Mouse (Mus musculus) kidney, embryonic 15.5 days (tissue): ENCODE measurements around the gene Lgals4. TPM values are rescaled to one million over a fixed set of nuclear protein-coding genes. Genes with fewer than 3 reads are reported as not detected.

Source experiments
- ATAC-seq: fragments of 200-750 bp; cut with Nextera tagmentation; replicated peaks from 2 replicates; pipeline ENCODE4 v1.8.0; 2017; ENCODE audit warnings: moderate TSS enrichment; ENCODE audit not compliant: low FRiP score
- H3K27ac ChIP-seq: fragments of 300-500 bp; sonication (generic); 2 replicates; pipeline ENCODE4 v1.5.1; 2015; ENCODE audit warnings: mild to moderate bottlenecking, inconsistent platforms
- H3K27me3 ChIP-seq: fragments of 300-500 bp; sonication (generic); 2 replicates; pipeline ENCODE4 v1.6.1; 2015; ENCODE audit warnings: inconsistent platforms
- H3K36me3 ChIP-seq: fragments of 300-500 bp; sonication (generic); 2 replicates; pipeline ENCODE4 v1.6.1; 2015; ENCODE audit warnings: inconsistent platforms
- H3K4me1 ChIP-seq: fragments of 300-500 bp; sonication (generic); 2 replicates; pipeline ENCODE4 v1.6.1; 2015; ENCODE audit warnings: inconsistent platforms
- H3K4me2 ChIP-seq: fragments of 300-500 bp; sonication (generic); 2 replicates; pipeline ENCODE4 v1.6.1; 2015; ENCODE audit warnings: moderate library complexity, mild to moderate bottlenecking, inconsistent platforms
- H3K4me3 ChIP-seq: fragments of 300-500 bp; sonication (generic); replicated peaks from 2 replicates; pipeline ENCODE4 v1.5.1; 2015; ENCODE audit warnings: mild to moderate bottlenecking, inconsistent platforms
- H3K9ac ChIP-seq: fragments of 300-500 bp; sonication (generic); 2 replicates; pipeline ENCODE4 v1.6.1; 2015; ENCODE audit warnings: mild to moderate bottlenecking, inconsistent platforms
- H3K9me3 ChIP-seq: fragments of 300-500 bp; sonication (generic); replicated peaks from 2 replicates; pipeline ENCODE4 v1.6.1; 2016; ENCODE audit warnings: inconsistent platforms
- WGBS: fragments of 180-500 bp; shearing (Covaris S2); methylation state at CpG from one replicate; pipeline ENCODE4 v1.1.7; 2015; ENCODE audit warnings: mixed read lengths; 5-methylcytosine and 5-hydroxymethylcytosine counted together
- polyA plus RNA-seq: library from polyadenylated mRNA; unstranded; fragments of >200 nt; fragmentation: Nextera tagmentation; extraction: Ambion mirVana; gene quantifications from 2 replicates; pipeline ENCODE4 v1.2.1, GENCODE M21; 2015

Lgals4 gene
- polyA plus RNA-seq = 12.0 and 32.1 TPM in 2 replicates

- Histone ChIP-seq H3K36me3 (peaks cover 30% of the 10 kb centered on the region), H3K9ac (no peak within 1 kb of the TSS), H3K9me3 (no peaks in the 10 kb centered on the region), H3K4me3 (no peak within 1 kb of the TSS), H3K27ac (no peak within 1 kb of the TSS), H3K4me1 (no peaks in the 10 kb centered on the region), H3K27me3 (no peaks in the 10 kb centered on the region), H3K4me2 (no peak within 1 kb of the TSS)
- 87% methylated on average over 6 of the region's 6 CpGs for WGBS
- no peak for ATAC-seq
Measured at GRCm38 (mm10) chr7:28833723-28834347, at the start of gene Lgals4. Gene Lgals4 (plus strand): TSS chr7:28833854.

GRCm38 (mm10) chr7:28785161-28785560 lies 48.5 kb upstream of the Lgals4 start:
- no peak overlapping the region for H3K9ac ChIP-seq
- no peak overlapping the region for H3K4me2 ChIP-seq
- H3K9me3 ChIP-seq = no peaks in the 10 kb centered on the region
- H3K4me3 ChIP-seq = no peak overlapping the region
- no peaks in the 10 kb centered on the region for H3K27me3 ChIP-seq
- peaks cover 43% of the 10 kb centered on the region for H3K36me3 ChIP-seq
- H3K27ac ChIP-seq = no peak overlapping the region
- WGBS = 81% methylated on average over 5 of the region's 5 CpGs
- no peak for ATAC-seq
- H3K4me1 ChIP-seq = peaks cover 27% of the 10 kb centered on the region

- Histone ChIP-seq H3K4me2 (no peak overlapping the region), H3K36me3 (peaks cover 40% of the 10 kb centered on the region), H3K27ac (no peak overlapping the region), H3K4me1 (peaks cover 26% of the 10 kb centered on the region), H3K4me3 (no peak overlapping the region), H3K9ac (no peak overlapping the region), H3K27me3 (no peaks in the 10 kb centered on the region), H3K9me3 (no peaks in the 10 kb centered on the region)
- 96% methylated on average over 9 of the region's 9 CpGs for WGBS
- no peak for ATAC-seq
Measured at GRCm38 (mm10) chr7:28787884-28788283, 45.8 kb upstream of the Lgals4 start.

DNA sequence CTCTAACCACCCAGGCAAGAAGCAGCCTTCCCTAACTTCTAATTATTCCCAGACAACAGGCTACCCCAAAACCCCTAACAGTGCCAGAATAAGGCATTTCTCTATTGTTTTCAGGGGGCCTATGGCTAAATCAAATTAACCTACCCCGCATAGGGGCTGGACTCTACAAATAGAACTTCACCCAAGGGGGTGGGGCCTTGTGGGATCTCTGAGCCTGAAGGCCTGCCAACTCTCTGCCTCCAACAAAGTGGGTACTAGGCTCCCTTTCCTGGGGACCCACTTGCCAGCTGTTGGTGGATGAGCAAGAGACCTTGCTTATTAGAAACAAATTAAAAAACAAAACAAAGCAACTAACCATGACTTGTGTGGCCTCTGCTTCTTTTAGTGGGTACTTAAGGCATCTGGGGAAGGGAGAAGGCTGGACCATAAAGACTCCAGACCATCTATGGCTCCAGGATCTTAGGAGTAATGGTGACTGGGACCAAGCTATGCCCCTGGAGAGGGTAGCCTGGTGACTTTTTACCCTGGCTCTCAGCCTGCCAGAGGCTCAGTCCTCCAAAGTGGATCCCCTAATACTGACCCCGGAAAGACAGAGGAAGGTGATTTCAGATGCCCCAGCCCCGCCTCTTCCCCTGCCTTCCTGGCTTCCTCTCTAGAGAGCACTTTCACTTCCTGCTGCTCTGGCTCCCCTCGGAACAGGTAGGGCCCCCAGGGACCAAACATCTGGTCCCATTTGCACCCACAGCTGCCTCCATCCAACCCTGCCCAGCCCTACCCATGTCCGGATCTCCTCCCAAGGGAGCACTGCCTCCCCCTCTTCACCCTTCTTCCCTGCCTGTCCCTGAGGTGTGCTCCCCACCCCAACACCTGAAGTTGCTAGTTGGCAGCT lies 45.1 kb upstream of the Lgals4 start, which contains the start of gene Rinl:
Rinl (plus strand) TSS at position 663 of the 889 bp plus-strand sequence.
- peaks cover 34% of the 10 kb centered on the region for H3K36me3 ChIP-seq
- ATAC-seq = no peak
- no peak within 1 kb of the TSS for H3K4me3 ChIP-seq
- WGBS = 55% methylated on average over 5 of the region's 5 CpGs
- no peak within 1 kb of the TSS for H3K9ac ChIP-seq
- H3K9me3 ChIP-seq = no peaks in the 10 kb centered on the region
- no peaks in the 10 kb centered on the region for H3K27me3 ChIP-seq
- peak within 1 kb of the TSS; percentile 29; the same call in 1 of the 2 replicates for H3K27ac ChIP-seq
- H3K4me2 ChIP-seq = no peak within 1 kb of the TSS
- H3K4me1 ChIP-seq = peaks cover 26% of the 10 kb centered on the region

- H3K4me1 ChIP-seq = peaks cover 26% of the 10 kb centered on the region
- no peaks in the 10 kb centered on the region for H3K9me3 ChIP-seq
- H3K36me3 ChIP-seq = peaks cover 27% of the 10 kb centered on the region
- H3K9ac ChIP-seq = no peak overlapping the region
- H3K27ac ChIP-seq = peak overlapping the region; percentile 29; the same call in 1 of the 2 replicates
- no peak overlapping the region for H3K4me2 ChIP-seq
- H3K4me3 ChIP-seq = no peak overlapping the region
- ATAC-seq = no peak
- WGBS = 52% methylated on average over 3 of the region's 3 CpGs
- H3K27me3 ChIP-seq = no peaks in the 10 kb centered on the region
Measured at GRCm38 (mm10) chr7:28789235-28789634, 44.4 kb upstream of the Lgals4 start.

GRCm38 (mm10) chr7:28790066-28790806 lies 43.4 kb upstream of the Lgals4 start:
- 53% methylated on average over 8 of the region's 8 CpGs for WGBS
- H3K27me3 ChIP-seq = no peaks in the 10 kb centered on the region
- peaks cover 19% of the 10 kb centered on the region for H3K36me3 ChIP-seq
- H3K9ac ChIP-seq = no peak overlapping the region
- H3K27ac ChIP-seq = 0 out of 2 replicates have a peak overlapping the region, but pooled peaks have one; percentile 29
- H3K4me1 ChIP-seq = peaks cover 26% of the 10 kb centered on the region
- ATAC-seq = peak; percentile 26; the same call in 1 of the 2 replicates
- H3K4me2 ChIP-seq = no peak overlapping the region
- H3K9me3 ChIP-seq = no peaks in the 10 kb centered on the region
- H3K4me3 ChIP-seq = no peak overlapping the region

GRCm38 (mm10) chr7:28791706-28792105 lies 41.9 kb upstream of the Lgals4 start:
- H3K27ac ChIP-seq = no peak overlapping the region
- H3K4me1 ChIP-seq = peaks cover 36% of the 10 kb centered on the region
- no peak overlapping the region for H3K9ac ChIP-seq
- H3K27me3 ChIP-seq = no peaks in the 10 kb centered on the region
- H3K4me3 ChIP-seq = no peak overlapping the region
- H3K9me3 ChIP-seq = no peaks in the 10 kb centered on the region
- no peak for ATAC-seq
- H3K36me3 ChIP-seq = 0 out of 2 replicates have a peak, but pooled peaks cover 6% of the 10 kb centered on the region
- H3K4me2 ChIP-seq = no peak overlapping the region

- 78% methylated on average over 14 of the region's 14 CpGs for WGBS
- Histone ChIP-seq H3K9me3 (no peaks in the 10 kb centered on the region), H3K4me3 (no peak overlapping the region), H3K27me3 (no peaks in the 10 kb centered on the region), H3K4me1 (peaks cover 40% of the 10 kb centered on the region), H3K4me2 (no peak overlapping the region), H3K9ac (no peak overlapping the region), H3K36me3 (0 out of 2 replicates have a peak, but pooled peaks cover 4% of the 10 kb centered on the region), H3K27ac (no peak overlapping the region)
- no peak for ATAC-seq
Measured at GRCm38 (mm10) chr7:28792391-28793185, 41.1 kb upstream of the Lgals4 start.

GRCm38 (mm10) chr7:28793834-28794233 lies 39.8 kb upstream of the Lgals4 start:
- Histone ChIP-seq H3K36me3 (no peaks in the 10 kb centered on the region), H3K27ac (no peak overlapping the region), H3K9ac (no peak overlapping the region), H3K4me2 (no peak overlapping the region), H3K27me3 (no peaks in the 10 kb centered on the region), H3K4me1 (peaks cover 34% of the 10 kb centered on the region), H3K9me3 (no peaks in the 10 kb centered on the region), H3K4me3 (no peak overlapping the region)
- no peak for ATAC-seq
- WGBS = 41% methylated on average over 2 of the region's 2 CpGs

DNA sequence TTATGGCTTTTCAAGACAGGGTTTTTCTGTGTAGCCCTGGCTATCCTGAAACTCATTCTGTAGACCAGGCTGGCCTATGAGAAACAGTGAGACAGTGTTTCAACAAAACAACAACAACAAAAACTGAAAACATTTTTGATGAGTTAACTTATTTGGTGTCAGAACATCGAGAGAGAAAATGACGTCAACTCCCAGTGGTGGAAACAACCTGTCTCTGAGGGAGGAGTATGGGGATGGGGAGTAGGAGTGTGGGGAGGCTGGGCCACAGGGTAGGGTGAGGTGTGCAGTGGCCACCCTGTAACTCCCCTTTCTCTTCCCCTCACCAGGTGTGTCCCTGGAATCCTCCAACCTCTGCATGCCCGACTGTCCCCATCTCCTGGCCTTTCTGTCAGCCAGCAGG lies 39.2 kb upstream of the Lgals4 start:
- no peak overlapping the region for H3K4me2 ChIP-seq
- H3K27me3 ChIP-seq = no peaks in the 10 kb centered on the region
- H3K9ac ChIP-seq = no peak overlapping the region
- H3K9me3 ChIP-seq = no peaks in the 10 kb centered on the region
- H3K4me1 ChIP-seq = peaks cover 27% of the 10 kb centered on the region
- H3K27ac ChIP-seq = no peak overlapping the region
- 83% methylated on average over 3 of the region's 3 CpGs for WGBS
- H3K4me3 ChIP-seq = no peak overlapping the region
- no peaks in the 10 kb centered on the region for H3K36me3 ChIP-seq
- ATAC-seq = no peak

GRCm38 (mm10) chr7:28795832-28796231 lies 37.8 kb upstream of the Lgals4 start:
- H3K4me3 ChIP-seq = peak overlapping the region; percentile 29; the same call in 1 of the 2 replicates
- no peak overlapping the region for H3K9ac ChIP-seq
- 73% methylated on average over 15 of the region's 15 CpGs for WGBS
- no peaks in the 10 kb centered on the region for H3K9me3 ChIP-seq
- peak overlapping the region; percentile 57 for H3K4me2 ChIP-seq
- H3K27ac ChIP-seq = peak overlapping the region; percentile 73
- H3K4me1 ChIP-seq = peaks cover 17% of the 10 kb centered on the region
- H3K36me3 ChIP-seq = no peaks in the 10 kb centered on the region
- ATAC-seq = no peak
- H3K27me3 ChIP-seq = no peaks in the 10 kb centered on the region
